Mouse (Mus musculus) erythroblast, adult 5-6 weeks (primary cell): ENCODE measurements around the gene Txnrd2. TPM values are rescaled to one million over a fixed set of nuclear protein-coding genes. Genes with fewer than 3 reads are reported as not detected.
A peak's percentile ranks its signal among the peaks of the same experiment; 100 is the strongest.

Experiments
- ATAC-seq: replicated peaks from 2 replicates; pipeline ENCODE4 v1.8.0; 2016; ENCODE audit warnings: moderate number of reproducible peaks, mild to moderate bottlenecking, moderate TSS enrichment, inconsistent platforms; ENCODE audit not compliant: poor library complexity, low FRiP score, severe bottlenecking
- total RNA-seq, 2 experiments: library from RNA; stranded (forward) in 1 of 2; stranded (reverse) in 1 of 2; fragments of 150-400 nt in 1 of 2; fragments of 200-764, 138-1000 nt in 1 of 2; gene quantifications; 2 replicates each; pipeline versions ENCODE4 v1.2.3 to v1.2.4; 2015 to 2017; ENCODE audit warnings: low replicate concordance in 2 of 2

The Txnrd2 gene
- total RNA-seq, 2 experiments from 2014 or later: 274 to 493 TPM

GRCm38 (mm10) chr16:18411802-18412476 lies 14.2 kb upstream of the Txnrd2 start:
- ATAC-seq: no peak

- no peak for ATAC-seq
These were observed 13.0 kb upstream of the Txnrd2 start for GRCm38 (mm10) chr16:18413032-18413816.

DNA sequence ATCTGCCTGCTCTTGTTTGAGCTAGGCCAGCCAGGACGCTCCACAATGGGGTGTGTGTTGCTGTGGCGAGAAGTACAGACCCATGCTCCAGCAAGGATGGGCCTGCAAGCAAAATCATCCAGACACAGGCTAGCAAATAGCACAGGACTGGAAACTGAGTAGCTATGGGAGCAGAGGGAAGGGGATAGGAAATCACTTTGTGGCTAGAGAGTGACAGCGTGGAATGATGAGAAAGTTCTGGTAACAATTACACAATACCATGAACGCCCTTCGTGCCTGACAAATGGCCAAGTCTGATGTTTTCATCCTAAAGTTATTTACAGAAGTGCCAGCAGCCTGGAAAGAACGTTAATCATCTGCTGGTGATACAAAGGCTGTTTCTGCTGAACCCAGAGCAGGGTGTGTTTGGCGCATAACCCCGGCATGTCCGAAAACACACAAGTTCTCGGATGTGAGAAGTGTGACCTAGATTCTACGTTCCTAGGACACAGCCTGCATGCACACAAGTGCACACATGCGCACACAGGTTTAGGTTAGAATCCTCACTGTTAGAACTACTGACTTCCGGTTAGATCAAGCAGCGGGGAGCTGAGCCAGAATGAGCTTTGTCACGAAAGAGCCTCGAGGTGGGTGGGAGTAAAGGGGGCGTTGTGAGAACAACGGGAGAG lies 10.0 kb upstream of the Txnrd2 start:
- no peak for ATAC-seq

- no peak for ATAC-seq
These were observed 9.3 kb upstream of the Txnrd2 start for GRCm38 (mm10) chr16:18416837-18417236.

DNA sequence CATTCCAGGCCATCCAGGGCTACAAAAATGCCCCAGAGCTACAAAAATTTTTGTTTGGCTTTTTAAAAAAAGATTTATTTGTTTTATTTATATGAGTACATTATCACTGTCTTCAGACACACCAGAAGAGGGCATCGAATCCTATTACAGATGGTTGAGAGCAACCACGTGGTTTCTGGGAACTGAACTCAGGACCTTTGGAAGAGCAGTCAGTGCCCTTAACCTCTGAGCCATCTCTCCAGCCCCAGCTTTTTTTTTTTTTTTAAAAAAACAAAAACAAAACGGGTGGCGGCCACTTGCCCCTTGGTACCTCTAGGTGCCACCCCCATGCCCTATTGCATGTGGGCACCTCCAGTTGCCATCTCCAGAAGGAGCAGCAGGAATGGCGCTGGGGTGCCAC lies 8.7 kb upstream of the Txnrd2 start:
- no peak for ATAC-seq

GRCm38 (mm10) chr16:18418756-18419602 lies 7.2 kb upstream of the Txnrd2 start:
- ATAC-seq: peak; percentile 41; the same call in 1 of the 2 replicates

DNA sequence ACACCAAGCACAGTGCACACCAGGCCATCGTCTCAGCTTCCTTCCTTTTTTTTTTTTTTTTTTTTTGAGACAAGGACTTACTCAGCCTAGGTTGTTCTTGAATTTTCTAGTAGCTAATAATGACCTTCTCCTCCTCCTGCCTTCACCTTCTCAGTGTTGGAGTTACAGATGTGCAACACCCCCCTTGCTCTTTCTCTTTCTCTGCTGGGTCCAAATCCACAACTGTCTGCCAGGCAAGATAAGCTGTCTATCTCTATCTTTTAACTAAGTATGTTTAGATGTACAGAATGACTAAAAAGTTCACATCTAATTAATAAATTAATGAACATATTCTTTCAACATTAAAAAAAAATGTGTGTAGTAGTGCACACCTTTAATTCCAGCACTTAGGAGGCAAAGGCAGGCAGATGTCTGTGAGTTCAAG lies 6.6 kb upstream of the Txnrd2 start:
- ATAC-seq: no peak

DNA sequence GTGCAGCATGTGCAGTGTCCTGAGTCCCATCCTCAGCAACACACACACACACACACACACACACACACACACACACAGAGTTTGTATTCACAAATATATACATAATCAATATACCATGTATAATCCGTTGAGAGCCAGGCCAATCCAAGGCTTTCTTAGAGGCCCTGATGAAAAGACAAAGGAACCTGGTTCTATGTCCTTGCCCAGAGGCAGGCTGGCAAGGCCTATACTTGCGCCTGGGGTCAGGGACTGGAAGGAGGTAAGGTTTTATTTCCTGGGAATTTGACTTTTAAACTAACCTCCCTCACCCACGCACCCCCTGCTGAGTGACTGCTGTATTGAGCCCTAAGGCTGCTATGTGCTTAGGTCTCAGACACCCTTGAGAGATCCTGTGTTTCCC lies 5.6 kb upstream of the Txnrd2 start:
- no peak for ATAC-seq

DNA sequence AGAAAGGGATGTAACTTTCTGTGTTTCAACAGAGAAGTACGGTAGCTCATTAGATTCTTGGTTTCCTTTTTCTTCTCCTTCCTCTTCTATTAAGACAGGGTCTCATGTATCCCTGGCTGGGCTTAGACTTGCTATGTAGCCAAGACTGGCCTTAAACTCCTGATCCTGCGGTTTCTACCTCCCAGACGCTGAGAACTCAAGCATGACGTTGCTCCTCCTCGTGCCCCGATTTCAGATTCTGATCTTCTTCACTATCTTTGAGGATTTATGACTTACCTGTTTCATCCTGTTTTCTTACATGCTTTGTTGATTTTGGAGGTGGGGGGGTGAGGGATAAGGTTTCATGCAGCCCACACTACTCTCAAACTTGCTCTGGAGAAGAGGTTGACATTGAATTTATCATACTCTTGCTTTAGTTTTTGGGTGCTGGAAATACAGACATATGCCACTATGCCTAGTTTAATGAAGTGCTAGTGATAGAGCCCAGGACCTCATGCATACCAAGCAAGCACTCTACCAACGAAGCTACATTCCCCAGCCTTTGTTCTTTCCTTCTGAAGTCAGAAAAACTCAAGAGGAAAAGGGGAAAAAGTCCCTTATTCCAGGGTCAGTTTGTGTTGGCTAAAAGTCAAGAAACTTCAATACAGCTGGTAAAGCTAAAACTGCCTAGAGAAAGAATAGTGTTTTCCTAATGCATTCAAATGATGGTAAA lies 2.8 kb upstream of the Txnrd2 start:
- ATAC-seq: no peak

DNA sequence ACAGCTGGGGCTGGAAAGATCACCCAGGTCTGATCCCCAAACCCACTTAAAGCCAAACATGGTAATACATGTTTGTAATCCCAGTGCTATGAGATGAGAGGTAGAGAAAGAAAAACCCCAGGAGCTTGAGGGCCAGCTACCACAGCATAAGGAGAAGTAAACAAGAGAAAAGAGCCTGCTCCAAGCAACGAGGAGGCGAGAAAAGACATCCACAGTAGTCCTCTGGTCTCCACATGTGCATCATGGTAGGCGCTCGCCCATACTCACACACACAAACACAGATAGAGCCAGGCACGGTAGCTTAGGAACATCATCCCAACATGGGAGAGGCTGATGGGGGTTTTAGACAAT lies 2.3 kb upstream of the Txnrd2 start:
- ATAC-seq: no peak

DNA sequence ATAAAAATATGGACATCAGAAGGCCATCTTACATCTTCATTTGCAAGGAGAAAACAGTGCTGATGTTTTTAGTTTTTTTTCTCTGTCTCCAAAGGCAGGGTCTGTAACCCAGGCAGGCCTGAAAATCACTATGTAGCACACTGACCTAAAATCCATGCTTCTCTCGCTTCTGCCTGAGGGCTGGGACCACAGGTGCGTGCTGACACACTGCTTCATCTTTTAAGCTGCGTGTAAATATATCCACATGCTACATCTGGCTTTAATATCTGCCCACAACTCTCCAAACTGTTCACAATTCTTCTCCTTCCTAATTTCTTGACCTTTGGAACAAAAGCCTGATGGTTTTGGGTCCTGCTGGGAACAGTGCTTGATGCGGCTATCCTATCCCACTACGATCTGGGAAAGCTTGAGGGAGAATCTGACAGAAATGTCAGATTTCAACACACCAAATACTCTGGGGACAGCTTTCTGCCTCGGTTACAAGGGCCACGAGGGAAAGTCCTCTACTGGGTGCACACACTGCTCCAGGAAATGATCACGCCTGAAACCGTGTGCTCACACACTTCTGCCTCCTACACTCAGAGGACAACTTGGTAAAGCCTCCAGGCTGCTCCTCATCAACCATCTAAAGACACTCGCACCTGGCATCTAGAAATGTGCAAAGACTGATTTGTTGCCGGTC lies 1.7 kb upstream of the Txnrd2 start:
- ATAC-seq: no peak

- no peak for ATAC-seq
These were observed 539 bp upstream of the Txnrd2 start for GRCm38 (mm10) chr16:18425475-18426214.

DNA sequence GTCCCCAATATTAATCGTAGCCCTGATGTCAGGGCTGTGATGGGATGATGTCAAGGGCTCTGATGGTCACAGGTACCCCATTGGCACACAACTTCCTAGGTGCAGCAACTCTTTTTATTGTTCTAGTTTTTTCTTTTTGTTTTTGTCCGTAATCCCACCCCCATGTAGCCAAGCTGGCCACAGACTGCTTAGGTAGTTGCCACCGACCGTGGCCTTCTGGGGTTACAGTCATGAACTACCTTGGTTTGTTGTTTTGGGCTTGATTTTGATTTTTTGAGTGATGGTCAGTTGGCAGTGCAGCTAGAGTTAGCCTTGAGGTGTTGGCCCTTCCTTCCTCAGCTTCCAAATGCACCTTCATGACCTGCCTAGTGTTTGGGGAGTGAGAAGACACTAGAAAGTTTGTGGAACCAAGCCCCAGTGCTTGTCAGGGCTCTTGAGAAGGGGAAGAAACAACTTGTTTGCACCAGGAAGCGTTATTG lies 657 bp downstream of the Txnrd2 start, which contains the start of gene Comt:
Gene Comt, minus strand, starts transcription at position 51 of the 479 bp plus-strand sequence.
- ATAC-seq: no peak

DNA sequence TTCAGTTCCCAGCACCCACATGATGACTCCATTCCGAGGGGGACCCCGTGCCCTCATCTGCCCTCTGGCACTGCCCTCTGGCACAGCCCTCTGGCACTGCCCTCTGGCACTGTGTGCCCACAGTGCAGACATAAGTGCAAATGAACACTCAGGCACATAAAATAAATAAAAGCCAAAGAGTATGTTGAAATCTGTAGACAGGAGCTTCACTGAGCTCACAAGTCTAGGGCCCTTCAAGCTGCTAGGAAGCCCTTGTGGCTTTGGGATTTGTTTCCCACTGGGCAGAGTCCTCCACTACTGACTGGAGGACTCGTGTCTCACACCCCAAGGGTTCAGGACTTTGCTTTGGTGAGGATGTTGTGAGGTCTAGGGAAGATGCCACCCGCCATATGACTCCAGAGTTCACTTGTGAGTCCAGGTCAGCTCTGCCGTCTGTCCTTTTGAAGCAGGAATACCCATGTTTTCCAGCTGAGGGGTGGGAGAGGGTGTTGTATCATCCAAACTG lies 1.9 kb downstream of the Txnrd2 start:
- peak; percentile 2; the same call in 1 of the 2 replicates for ATAC-seq

GRCm38 (mm10) chr16:18428516-18429042 lies 2.4 kb downstream of the Txnrd2 start:
- peak; percentile 73 for ATAC-seq

- ATAC-seq: no peak
These were observed 3.5 kb downstream of the Txnrd2 start for GRCm38 (mm10) chr16:18429641-18430040.

GRCm38 (mm10) chr16:18430641-18431212 lies 4.5 kb downstream of the Txnrd2 start:
- no peak for ATAC-seq
